Mouse (Mus musculus) frontal cortex, adult 2 months (tissue): ENCODE measurements at regions not wholly inside any gene's neighbourhood (a gene's known extent, or its start where the extent isn't known, plus 50 kb on each side); places are given as distances from the start of the nearest gene placed in this dataset.

Source experiments
- DNase-seq, 2 experiments: peaks; one replicate each; pipeline ENCODE4 v3.0.0; 2022; ENCODE audit warnings: low spot score in 1 of 2; ENCODE audit errors: extremely low spot score in 1 of 2

DNA sequence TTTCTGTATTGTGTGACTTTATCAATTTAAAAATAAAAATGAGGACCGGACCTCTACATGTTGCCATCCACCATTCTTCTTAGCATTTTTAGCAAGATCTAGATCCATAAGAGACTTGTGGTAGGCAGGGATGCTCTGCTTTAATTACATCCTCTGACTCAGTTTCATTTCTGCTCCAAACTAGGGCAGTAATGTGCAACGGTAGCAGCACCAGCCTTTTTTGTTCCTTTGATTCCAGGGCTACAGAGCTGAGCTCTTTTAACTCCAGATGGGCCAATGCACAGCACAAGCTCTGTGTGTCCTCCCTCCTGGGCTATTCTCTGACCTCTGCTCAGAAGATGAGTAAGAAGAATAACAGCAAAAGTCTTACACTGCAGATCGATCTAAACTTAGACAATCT, 168.2 kb upstream of the Sptlc3 start:
- no peak for DNase-seq

DNA sequence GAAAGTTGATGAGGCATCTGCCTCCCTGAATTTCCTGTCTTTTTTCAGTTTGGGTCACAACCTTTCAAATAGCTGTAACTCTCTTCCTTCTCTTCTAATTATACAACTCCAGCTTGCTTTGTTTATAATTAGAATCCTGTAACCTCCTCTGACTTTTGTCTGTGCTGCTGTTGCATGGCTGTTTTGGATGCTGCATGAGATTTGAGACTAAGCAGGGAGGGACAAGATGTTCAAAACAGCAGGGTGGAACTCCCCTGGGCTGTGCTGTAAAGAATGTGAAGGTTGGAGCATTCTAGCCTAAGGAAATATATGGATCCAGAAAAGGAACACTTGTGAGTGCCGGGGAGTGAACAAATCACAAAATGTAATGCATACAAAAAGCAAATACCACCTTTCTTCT, 159.0 kb upstream of the Sptlc3 start:
- peak in 1 of 2 experiments; percentile 4 for DNase-seq

DNA sequence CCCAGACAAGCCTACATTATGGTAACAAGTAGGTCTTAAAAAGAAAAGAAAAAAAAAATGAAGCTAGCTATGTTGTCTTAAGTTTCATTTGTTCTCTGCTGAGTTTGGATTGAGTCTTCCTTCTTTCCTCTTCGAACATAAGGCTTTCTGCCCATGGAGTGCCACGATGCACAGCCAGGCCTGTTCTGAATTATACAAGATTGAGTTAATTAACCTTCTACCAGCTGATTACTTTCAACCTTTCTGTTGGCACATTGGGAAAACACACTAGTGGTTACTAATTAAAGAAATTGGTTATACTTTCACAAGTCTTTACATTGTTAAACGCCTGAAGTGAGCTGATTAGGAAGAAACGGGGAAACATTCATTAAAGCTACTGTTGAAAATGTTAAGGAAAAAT, 155.5 kb upstream of the Sptlc3 start:
- no peak for DNase-seq

DNA sequence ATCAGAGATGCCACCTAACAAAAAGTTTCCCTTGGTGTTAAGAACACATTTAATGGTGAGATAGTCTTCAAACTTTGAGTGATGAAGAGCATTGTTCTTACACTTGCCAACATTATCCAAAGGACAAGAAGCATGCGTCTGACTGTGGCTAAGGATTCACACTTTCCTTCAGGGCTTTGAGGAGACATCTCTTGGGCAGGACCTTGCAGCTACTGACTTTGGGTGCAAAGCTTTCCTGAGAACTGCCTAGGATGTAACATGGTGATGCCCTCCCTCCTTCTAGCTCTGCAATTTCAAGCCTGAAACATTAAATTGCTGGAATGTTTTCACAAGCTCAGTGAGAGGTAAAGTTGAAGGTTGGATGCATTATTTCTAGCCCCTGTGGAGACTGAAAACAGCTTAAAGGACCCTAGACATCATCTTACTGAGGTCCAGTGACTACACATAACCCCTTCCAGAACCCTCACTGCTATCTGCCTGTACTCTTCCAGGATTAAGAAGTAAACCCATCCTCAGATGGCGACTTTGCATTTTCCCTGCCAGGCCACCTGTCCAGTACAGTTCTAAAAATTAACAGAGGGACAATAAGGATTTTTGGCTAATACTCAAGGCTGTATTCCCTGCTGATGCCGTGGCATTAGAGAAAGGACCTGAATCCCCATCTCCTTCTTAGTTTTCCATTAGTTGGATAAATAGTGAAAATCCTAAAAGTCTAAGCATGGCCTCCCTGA, 137.3 kb upstream of the Sptlc3 start:
- no peak for DNase-seq

DNA sequence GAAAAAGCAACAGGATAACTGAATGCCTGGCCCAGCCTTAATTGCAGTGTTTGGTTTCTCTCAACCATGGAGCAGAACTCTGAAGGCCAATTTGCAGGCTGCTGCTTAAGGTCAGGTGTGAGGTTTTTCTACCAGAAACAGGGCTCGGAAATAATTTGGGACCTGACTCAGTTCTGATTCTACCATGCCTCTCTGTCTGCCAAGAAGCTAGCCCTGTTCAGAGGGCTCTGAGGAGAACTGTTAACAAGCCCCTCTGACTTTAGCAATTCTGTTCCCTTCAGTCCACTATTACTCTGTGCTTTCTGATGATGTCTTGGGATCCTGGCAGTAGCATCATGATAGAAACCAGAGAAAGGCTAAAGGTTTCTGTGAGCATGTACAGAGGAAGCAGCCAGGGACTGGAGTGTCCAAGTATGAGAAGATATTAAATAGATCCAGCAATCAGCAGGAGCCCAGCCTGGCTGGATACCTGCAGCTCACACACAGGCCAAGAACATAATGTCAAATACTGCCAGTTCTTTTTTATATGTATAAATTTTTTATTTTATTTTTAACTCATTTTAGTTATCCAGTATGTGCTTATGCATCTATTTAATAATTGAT, 131.4 kb upstream of the Sptlc3 start:
- DNase-seq: no peak

DNA sequence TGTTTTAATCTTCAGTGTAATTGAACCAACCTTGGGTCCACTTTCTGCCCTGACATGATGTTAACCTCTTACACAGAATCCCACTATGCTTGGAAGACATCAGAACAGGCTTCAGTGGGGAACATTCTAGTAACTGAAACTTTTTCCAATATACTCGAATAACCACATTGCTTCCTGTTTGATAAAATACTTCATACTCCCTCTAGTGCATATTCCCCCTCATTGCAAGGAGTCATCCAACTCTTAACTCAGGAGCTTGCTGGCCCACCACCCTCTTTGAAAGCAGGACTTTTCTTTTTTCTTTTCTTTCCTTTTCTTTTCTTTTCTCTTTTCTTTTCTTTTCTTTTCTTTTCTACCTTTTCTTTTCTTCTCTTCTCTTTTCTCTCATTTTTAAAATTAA, 123.6 kb upstream of the Sptlc3 start:
- peak in 1 of 2 experiments; percentile 74 for DNase-seq

DNA sequence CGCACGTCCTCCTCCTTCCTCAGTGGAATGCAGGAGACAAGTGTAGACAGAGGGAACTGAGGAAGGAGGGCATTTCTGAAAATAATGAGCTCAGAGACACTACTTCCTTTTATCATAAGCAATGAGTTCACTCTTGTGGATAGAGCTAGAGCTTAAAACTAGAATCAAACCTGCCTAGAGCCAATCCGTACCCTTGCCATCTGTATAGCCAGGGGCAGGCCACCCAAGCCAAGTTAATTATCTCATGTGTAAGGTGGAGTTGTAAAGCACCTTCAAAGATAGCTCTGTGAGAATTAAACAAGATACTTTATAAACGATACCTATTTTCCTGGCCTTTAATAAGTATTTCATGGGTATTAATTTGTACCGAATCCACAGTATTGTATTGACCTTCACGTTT, 113.4 kb upstream of the Sptlc3 start:
- no peak for DNase-seq

DNA sequence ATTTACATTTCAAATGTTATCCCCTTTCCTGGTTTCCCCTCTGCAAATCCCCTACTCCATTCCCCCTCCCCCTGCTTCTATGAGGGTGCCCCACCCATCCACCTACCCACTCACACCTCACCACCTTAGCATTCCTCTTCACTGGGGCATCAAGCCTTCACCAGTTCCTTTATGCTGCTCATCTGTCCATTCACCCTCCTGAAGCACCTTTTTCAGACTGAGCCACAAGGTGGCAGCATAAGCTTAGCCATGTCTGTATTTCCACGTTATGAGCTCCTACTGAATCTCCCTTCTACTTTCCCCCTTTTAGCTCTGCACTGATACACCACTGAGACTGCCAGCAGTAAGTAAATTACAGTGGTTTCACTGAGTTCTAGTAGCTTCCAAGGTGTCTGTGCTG, 112.1 kb upstream of the Sptlc3 start:
- DNase-seq: peak; percentile 62 to 91

DNA sequence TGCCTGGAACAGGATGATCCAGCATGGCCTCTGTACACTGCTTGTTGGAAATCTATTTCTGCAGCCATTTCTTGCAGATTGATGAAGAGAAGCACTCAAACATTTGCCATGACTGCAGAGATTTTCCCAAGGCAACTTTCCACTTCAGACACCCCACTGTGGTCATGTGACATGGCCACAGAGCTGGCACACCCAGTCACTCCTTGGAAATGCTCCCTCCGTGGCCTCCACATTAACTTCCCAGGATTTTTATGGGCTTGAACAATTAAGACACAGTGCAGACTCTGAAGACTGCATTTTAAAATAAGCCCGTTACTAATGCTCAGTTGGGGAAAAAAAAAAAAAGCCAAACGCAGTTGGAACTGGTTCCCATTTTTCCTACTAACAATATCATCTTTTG, 80.2 kb upstream of the Sptlc3 start:
- DNase-seq: no peak

DNA sequence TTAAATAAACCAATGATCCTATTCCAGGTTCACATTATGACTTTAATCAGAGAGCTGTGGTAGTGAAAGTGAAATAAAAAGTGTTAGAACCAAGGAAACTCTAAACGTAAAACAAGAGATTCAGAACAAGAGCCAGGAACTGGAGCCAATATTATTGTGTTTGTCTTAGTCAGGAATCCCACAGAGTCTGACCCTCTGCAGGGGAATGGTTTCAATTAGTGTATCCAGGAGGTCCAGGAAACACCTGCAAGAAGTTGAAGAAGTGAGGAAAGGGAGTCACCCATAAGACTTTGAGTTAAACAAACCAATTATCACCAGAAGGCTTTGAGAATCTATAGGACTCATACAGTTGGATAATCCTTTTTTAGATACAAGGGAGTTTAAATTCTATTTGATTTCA, 76.2 kb upstream of the Sptlc3 start:
- no peak for DNase-seq

DNA sequence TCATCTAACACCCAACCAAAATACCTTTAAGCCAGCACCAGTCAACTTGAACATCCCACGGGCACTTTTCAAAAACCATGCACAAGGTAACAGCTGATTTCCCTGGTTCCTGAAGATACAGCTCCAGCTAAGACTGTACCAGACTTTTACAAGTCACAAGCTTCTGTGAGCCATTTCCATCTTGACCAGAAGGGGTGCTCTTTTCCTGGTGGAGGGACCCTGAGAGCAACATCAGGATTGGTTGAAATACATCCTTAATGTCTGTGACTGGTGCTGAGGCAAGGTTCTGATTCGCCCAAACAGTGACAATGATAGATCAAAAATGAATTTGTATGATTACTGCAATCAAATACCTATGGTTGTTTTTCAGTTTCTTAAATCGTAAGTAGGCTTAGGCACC, 71.0 kb upstream of the Sptlc3 start:
- peak in 1 of 2 experiments; percentile 28 for DNase-seq

DNA sequence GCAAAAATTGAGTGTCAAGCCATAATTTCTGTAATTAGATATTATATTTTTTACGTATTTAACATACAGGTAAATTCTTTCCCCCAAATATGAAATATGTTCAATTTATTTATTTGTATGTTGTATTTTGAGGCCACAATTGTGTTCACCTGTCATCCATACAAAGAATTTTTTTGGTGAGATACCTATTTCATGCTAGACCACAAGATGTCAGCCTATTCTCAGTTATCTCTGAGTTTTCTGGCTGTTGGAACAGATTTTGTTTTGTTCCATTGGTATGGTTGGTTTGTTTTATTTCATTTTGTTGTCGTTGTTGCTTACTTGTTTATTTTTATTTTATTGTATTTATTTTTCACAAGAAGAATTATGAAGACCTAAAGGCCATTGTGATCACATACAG, 70.3 kb upstream of the Sptlc3 start:
- peak in 1 of 2 experiments; percentile 39 for DNase-seq
